Mouse (Mus musculus): Measurements from ENCODE around the gene Gm12216.

GRCm38 (mm10) chr11:53883287-53883686 lies 24.2 kb upstream of the Gm12216 start:
- TF ChIP-seq CTCF (IDR thresholded peaks at IDR 0.05; ENCODE audit: low read depth) = no peak
- no peak for TF ChIP-seq EP300 (optimal IDR thresholded peaks at IDR 0.05)
